Mouse (Mus musculus): ENCODE results near the gene Ppef1.

- no peak for TF ChIP-seq CTCF (IDR thresholded peaks at IDR 0.05; ENCODE audit: borderline replicate concordance, control insufficient read depth, extremely low read depth, insufficient read depth, low read length, poor library complexity)
- no peak for TF ChIP-seq POLR2A (IDR thresholded peaks at IDR 0.05; ENCODE audit: control insufficient read depth, extremely low read depth, insufficient read depth, low read length, poor library complexity)
These were observed 151.3 kb downstream of the Ppef1 start for GRCm38 (mm10) chrX:160584148-160584838.

Data from thymus, adult 2 months (tissue).